Mouse (Mus musculus): Measurements from ENCODE around the gene Pqlc3. TPM values are rescaled to one million over a fixed set of nuclear protein-coding genes. Genes with fewer than 3 reads are reported as not detected.

Gene Pqlc3
- total RNA-seq, 2 experiments from 2014 or later: 1.8 TPM

Other genes starting within 250 kb of the Pqlc3 start
- 1 to 10 TPM in 1 of 2 experiments, under 1 TPM in 1; 0.70 to 1.1 TPM for gene Greb1, start 199.5 kb downstream of the Pqlc3 start, total RNA-seq (2021)
- 10 to 100 TPM; 55.0 to 62.3 TPM for gene E2f6, start 189.4 kb downstream of the Pqlc3 start, total RNA-seq (2021)
- gene Rock2, start 105.5 kb downstream of the Pqlc3 start, total RNA-seq (2021): 10 to 100 TPM; 71.6 to 76.3 TPM
- gene 2410004P03Rik, start 11.3 kb upstream of the Pqlc3 start, total RNA-seq (2021): not detected
- 1 to 10 TPM in 1 of 2 experiments, under 1 TPM in 1; 1.00 to 1.7 TPM for gene Kcnf1, start 176.5 kb upstream of the Pqlc3 start, total RNA-seq (2021)